Mouse (Mus musculus) testis, adult 2 months (tissue): ENCODE measurements around the gene Syt8.

Experiments used
- CTCF ChIP-seq: fragments of 200-500 bp; IDR thresholded peaks from 2 replicates; pipeline ENCODE4 v1.5.1; 2012; ENCODE audit warnings: low read depth, mild to moderate bottlenecking, inconsistent platforms, low read length, moderate library complexity; ENCODE audit not compliant: control insufficient read depth, insufficient read depth, insufficient replicate concordance
- POLR2A ChIP-seq: fragments of 200-500 bp; IDR thresholded peaks from 2 replicates; pipeline ENCODE4 v1.6.1; 2012; ENCODE audit warnings: low read depth, mild to moderate bottlenecking, inconsistent platforms, low read length, moderate library complexity; ENCODE audit not compliant: control insufficient read depth

- no peak for TF ChIP-seq CTCF
- no peak for TF ChIP-seq POLR2A
These were observed 52.1 kb downstream of the Syt8 start for GRCm38 (mm10) chr7:142486751-142487162.
